In the genomic region with DNA sequence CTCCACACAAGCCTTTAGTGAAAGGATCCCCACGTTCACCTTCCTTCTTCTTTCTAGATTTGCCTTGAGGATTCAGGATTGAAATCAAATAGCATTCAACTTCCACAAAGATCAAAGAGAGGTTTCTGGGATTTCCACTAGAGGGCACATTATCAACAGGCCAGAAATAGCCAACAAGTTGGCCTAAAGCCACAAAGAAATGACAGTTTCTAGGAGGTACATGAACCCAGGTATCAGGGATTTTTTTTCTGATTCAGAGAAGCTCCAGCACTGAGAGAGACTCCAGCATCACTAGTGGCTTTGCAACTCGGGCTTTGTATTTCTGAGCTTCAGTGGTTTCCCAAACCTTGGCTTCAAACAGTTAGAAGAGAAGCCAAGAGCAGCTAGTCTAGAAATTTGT, we compare ENCODE assay signal across 8 mouse cellular contexts.
DNase-seq lines count a peak whose midpoint lies in the region; TF ChIP-seq lines count a peak whose summit lies in the region.

No protein-coding gene starts in this region.

- H3K4me3 ChIP-seq in heart, adult 2 months, result no peak overlapping the region

- no peaks in the 10 kb centered on the region for H3K36me3 ChIP-seq in heart, adult 2 months (ENCODE audit: control insufficient read depth, insufficient read depth, low read length)

- no peaks in the 10 kb centered on the region for H3K27me3 ChIP-seq in heart, adult 2 months (ENCODE audit: control insufficient read depth, insufficient read depth, low read length)

- 17% methylated on average over 2 of the region's 2 CpGs for WGBS in heart, adult 2 months

- no peak for TF ChIP-seq POLR2A in heart, adult 2 months (IDR thresholded peaks at IDR 0.05; ENCODE audit: insufficient read depth, low read depth, low read length)

- H3K27ac ChIP-seq in heart, adult 2 months, result no peak overlapping the region

- DNase-seq in heart, adult 2 months, result peak in 1 of 2 experiments; percentile 3
- no peak for DNase-seq in heart, postnatal 25 days (ENCODE audit: low spot score)
- peak; percentile 17 for DNase-seq in ovary, postnatal 14 days (ENCODE audit: low spot score)
- DNase-seq in ovary, postnatal 36 days (ENCODE audit: low spot score), result no peak
- DNase-seq in embryo, embryonic 10 days (ENCODE audit: low spot score), result peak; percentile 50
- peak; percentile 66 for DNase-seq in retina, postnatal 1 day
- no peak for DNase-seq in gastrocnemius, postnatal 10 days
- no peak for DNase-seq in left cerebral cortex, postnatal 4 days

- no peaks in the 10 kb centered on the region for H3K4me1 ChIP-seq in heart, adult 2 months (ENCODE audit: control insufficient read depth, insufficient read depth, low read length)

- intact Hi-C loops in heart, adult 2 months (cut with DNase I), result loop anchor here (5.0 kb wide), 3 partner anchors 62 to 283 kb away; no protein-coding TSS in a partner anchor
- intact Hi-C loops in heart, postnatal 25 days (cut with DNase I), result loop anchor here (5.0 to 10.0 kb wide), 5 partner anchors 62 to 278 kb away; a partner anchor contains a TSS
- intact Hi-C loops in left cerebral cortex, postnatal 4 days (cut with DNase I), result loop anchor here (10.0 kb wide), 1 partner anchor 201 kb away; no protein-coding TSS in a partner anchor

- H3K79me2 ChIP-seq in heart, adult 2 months (replicated peaks; ENCODE audit: control insufficient read depth, insufficient read depth, low read length), result no peaks in the 10 kb centered on the region

- TF ChIP-seq CTCF in heart, adult 2 months (IDR thresholded peaks at IDR 0.05), result peak; percentile 89

- no peak for TF ChIP-seq EP300 in heart, adult 2 months (IDR thresholded peaks at IDR 0.05; ENCODE audit: insufficient read depth, low read depth, low read length)

- no peak overlapping the region for H3K9ac ChIP-seq in heart, adult 2 months (ENCODE audit: low read depth, low read length)

Comparison
In these comparisons a context has a peak if more than half of its experiments do, and no peak if none do; other contexts are left out.
1. DNase-seq: peak in ovary, postnatal 14 days (single experiment), embryo, embryonic 10 days (single experiment) and retina, postnatal 1 day (single experiment); none in heart, postnatal 25 days (single experiment), ovary, postnatal 36 days (single experiment), gastrocnemius, postnatal 10 days (single experiment) and left cerebral cortex, postnatal 4 days (single experiment).